Mouse (Mus musculus): ENCODE results near the gene Dusp16. TPM values are rescaled to one million over a fixed set of nuclear protein-coding genes. Genes with fewer than 3 reads are reported as not detected.

Dusp16 gene
- polyA plus RNA-seq, 1 experiment from 2014 or later: 10.0 TPM

DNA sequence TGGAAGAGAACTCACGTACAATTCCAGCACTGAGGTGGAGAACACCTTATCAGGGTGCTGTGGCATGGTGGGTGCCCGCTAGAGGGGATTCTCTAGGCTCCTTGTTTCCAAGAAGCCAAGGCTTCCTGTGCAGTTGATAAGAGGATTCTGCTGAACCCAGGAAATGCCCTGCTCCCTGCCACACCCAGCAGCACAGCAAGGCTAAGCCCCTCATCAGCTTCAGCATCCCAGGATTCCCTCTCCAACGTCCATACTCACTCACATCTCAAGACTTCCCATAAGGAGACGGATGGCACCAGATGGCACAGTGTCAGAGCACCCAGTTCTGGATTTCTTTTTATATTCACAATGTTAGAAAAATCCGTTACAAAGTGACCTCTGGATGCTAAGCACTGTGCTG, 73.3 kb downstream of the Dusp16 start:
- Histone ChIP-seq H3K4me3 (no peak overlapping the region), H3K27me3 (ENCODE audit: low read depth, poor library complexity, severe bottlenecking) (no peaks in the 10 kb centered on the region), H3K9me3 (replicated peaks) (no peaks in the 10 kb centered on the region), H3K36me3 (peaks cover 46% of the 10 kb centered on the region), H3K4me1 (no peaks in the 10 kb centered on the region), H3K27ac (no peak overlapping the region)
- no peak for DNase-seq (ENCODE audit: low spot score)
- WGBS: 91% methylated on average over 5 of the region's 5 CpGs

DNA sequence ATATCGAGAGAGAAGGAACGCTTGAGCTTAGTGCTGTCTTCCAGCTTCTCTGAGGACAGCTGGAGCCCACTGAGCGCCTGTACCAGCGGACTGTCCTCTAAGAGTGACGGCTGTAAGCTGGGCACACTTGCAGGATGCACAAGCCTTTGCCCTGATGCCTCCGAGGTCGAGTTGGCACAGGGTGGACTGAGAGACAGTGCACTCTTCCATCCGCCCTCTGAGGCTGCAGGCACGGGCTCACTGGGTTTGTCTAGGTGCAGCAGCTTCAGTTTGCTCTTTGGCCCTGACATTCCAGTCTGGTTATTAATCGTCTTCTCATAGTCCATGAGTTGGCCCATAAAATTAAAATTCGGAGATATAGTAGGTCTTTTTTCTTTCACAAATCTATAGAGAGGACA, 73.8 kb downstream of the Dusp16 start:
- Histone ChIP-seq H3K4me1 (no peaks in the 10 kb centered on the region), H3K36me3 (peaks cover 46% of the 10 kb centered on the region), H3K27me3 (ENCODE audit: low read depth, poor library complexity, severe bottlenecking) (no peaks in the 10 kb centered on the region), H3K4me3 (no peak overlapping the region), H3K9me3 (replicated peaks) (no peaks in the 10 kb centered on the region), H3K27ac (no peak overlapping the region)
- no peak for DNase-seq (ENCODE audit: low spot score)
- 93% methylated on average over 11 of the region's 11 CpGs for WGBS

DNA sequence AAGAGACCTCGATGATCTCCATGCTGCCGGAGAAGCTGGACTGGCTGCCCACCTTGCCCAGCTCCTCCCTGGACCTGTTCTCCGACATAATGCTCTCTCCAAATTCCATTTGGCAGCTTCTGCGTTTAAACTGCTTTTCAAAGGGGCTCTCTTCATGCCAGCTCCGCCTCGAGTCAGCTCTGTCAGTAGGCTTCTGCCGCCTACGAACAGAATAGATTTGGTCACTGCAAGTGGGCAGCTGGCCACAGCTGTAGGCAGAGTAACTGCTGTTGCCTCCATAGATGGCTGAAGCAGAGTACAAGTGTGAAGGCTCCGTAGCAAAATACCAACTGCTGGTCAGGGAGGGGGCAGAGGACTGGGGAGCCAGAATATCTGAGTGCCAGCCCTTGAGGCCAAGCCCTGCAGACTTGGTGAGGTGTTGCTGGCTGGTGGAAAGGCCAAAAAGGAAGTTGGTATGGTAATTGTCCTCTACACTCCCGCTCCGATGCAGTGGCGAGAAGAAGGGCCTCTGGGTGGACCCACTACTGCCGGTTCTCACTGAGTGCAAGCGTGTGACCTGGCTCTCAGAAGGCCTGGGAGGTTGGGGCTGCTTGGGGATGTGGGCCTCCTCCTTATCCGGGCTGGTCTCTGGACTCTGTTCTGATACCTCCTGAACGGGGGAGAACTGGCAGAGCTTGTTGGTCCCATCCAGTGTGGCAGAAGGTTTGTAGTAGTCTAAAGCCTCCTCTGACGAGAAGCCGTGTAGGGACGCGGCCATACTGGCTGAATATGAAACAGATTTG, 74.3 kb downstream of the Dusp16 start:
- Histone ChIP-seq H3K36me3 (peaks cover 43% of the 10 kb centered on the region), H3K27ac (no peak overlapping the region), H3K9me3 (replicated peaks) (no peaks in the 10 kb centered on the region), H3K4me1 (no peaks in the 10 kb centered on the region), H3K27me3 (ENCODE audit: low read depth, poor library complexity, severe bottlenecking) (no peaks in the 10 kb centered on the region), H3K4me3 (no peak overlapping the region)
- 91% methylated on average over 20 of the region's 20 CpGs for WGBS
- DNase-seq (ENCODE audit: low spot score): no peak

DNA sequence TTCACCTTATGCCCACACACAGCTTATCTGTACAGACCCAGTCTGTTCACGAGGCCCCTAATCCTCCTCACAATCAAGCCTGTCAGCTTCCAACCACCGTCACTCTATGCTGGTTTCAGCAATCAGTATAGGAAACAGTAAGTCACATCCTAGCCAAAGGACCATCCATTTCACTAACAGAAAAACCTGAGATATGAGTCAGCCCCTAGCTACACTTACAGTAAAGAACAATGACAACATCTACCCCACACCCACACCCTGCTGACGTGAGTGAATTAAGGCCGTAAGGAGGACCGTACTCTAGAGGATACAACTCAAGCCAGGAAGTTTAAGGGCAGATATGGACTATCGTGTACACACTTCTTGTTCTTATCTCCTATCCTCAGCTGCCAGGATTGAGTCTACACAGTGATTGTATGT, 76.2 kb downstream of the Dusp16 start:
- H3K27ac ChIP-seq: no peak overlapping the region
- WGBS: 91% methylated on average over 6 of the region's 6 CpGs
- H3K9me3 ChIP-seq (replicated peaks): no peaks in the 10 kb centered on the region
- no peak overlapping the region for H3K4me3 ChIP-seq
- no peak for DNase-seq (ENCODE audit: low spot score)
- 0 out of 2 replicates have a peak, but pooled peaks cover 3% of the 10 kb centered on the region for H3K4me1 ChIP-seq
- H3K27me3 ChIP-seq (ENCODE audit: low read depth, poor library complexity, severe bottlenecking): no peaks in the 10 kb centered on the region
- peaks cover 40% of the 10 kb centered on the region for H3K36me3 ChIP-seq

DNA sequence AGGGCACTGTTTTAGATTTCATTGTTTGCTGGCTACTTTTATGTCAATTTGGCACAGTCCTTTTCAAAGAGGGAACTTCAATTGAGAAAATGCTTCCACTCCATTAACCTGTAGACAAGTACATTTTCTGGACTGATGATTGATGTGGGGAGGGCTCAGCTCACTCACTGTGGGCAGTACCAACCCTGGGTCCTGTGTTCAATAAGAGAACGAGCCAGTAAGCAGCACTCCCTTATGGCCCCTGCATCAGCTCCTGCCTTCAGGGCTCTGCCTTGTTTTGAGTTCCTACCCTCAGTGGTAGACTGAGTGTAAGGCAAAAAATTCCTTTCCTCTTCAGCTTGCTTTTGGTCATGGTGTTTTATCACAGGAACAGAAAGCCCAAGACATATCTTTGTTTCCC, 78.5 kb downstream of the Dusp16 start:
- Histone ChIP-seq H3K4me3 (no peak overlapping the region), H3K4me1 (0 out of 2 replicates have a peak, but pooled peaks cover 3% of the 10 kb centered on the region), H3K36me3 (peaks cover 26% of the 10 kb centered on the region), H3K27me3 (ENCODE audit: low read depth, poor library complexity, severe bottlenecking) (no peaks in the 10 kb centered on the region), H3K9me3 (replicated peaks) (no peaks in the 10 kb centered on the region), H3K27ac (no peak overlapping the region)
- DNase-seq (ENCODE audit: low spot score): no peak
- WGBS: 69% methylated on average over 1 of the region's 1 CpGs

DNA sequence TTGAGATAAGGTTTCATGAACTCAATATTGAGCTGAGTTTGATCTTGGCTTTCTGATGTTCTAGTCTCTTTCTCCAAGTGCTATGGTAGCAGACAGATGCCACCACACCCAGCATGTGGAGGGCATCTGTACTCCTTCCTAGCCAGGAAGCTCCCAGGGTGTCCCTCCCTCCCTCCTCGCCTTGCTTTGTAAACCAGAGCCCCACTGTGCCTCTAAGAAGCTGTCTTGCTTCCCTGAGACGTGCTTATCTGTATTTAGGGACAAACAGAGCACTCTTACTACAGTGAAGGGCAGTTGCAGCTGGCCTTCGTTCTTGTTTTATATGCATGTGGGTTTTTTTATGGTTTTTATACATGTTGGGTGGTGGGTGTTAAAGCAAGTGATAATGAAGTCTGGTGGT, 79.1 kb downstream of the Dusp16 start:
- Histone ChIP-seq H3K27me3 (ENCODE audit: low read depth, poor library complexity, severe bottlenecking) (no peaks in the 10 kb centered on the region), H3K27ac (no peak overlapping the region), H3K9me3 (replicated peaks) (no peaks in the 10 kb centered on the region), H3K36me3 (peaks cover 20% of the 10 kb centered on the region), H3K4me1 (0 out of 2 replicates have a peak, but pooled peaks cover 3% of the 10 kb centered on the region), H3K4me3 (no peak overlapping the region)
- 52% methylated on average over 3 of the region's 3 CpGs for WGBS
- no peak for DNase-seq (ENCODE audit: low spot score)

DNA sequence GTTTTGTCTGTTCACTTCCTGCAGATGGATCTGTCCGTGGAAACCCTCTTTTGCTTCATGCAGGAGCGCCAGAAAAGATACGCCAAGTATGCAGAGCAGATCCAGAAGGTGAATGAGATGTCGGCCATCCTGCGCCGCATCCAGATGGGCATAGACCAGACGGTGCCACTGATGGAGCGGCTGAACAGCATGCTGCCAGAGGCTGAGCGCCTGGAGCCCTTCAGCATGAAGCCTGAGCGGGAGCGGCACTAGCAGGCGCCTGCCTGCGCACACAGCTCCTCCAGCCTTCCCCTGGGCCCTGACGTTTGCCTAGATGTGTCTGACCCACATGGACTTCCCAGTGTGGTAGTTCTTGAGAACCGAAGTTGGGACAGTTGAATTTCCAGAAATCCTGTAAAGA, 82.4 kb downstream of the Dusp16 start:
- H3K27ac ChIP-seq: no peak overlapping the region
- H3K4me1 ChIP-seq: 0 out of 2 replicates have a peak, but pooled peaks cover 3% of the 10 kb centered on the region
- WGBS: 92% methylated on average over 15 of the region's 15 CpGs
- H3K27me3 ChIP-seq (ENCODE audit: low read depth, poor library complexity, severe bottlenecking): no peaks in the 10 kb centered on the region
- no peak overlapping the region for H3K4me3 ChIP-seq
- H3K36me3 ChIP-seq: peaks cover 1% of the 10 kb centered on the region; the same call in 1 of the 2 replicates
- no peak for DNase-seq (ENCODE audit: low spot score)
- no peaks in the 10 kb centered on the region for H3K9me3 ChIP-seq (replicated peaks)

DNA sequence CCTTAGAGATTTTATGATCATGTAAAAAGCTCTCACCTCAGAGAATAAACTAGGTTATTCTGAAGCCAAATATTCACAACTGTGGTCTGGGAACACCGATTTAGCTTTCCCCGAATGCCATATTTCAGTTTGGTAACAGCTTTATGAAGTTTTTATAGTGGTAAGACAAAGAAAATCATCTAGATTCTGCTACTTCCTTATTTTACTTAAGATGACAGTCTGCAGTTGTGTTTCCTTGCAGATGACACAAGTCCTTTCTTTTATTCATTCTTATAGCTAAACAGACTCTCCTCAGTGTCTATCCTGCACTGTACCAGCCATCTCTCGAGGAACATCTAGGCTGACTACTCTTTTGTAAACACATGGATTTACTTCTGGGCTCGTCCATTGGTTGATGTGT, 86.0 kb downstream of the Dusp16 start:
- WGBS: 86% methylated on average over 4 of the region's 4 CpGs
- Histone ChIP-seq H3K36me3 (no peaks in the 10 kb centered on the region), H3K27ac (no peak overlapping the region), H3K4me1 (no peaks in the 10 kb centered on the region), H3K4me3 (no peak overlapping the region), H3K9me3 (replicated peaks) (no peaks in the 10 kb centered on the region), H3K27me3 (ENCODE audit: low read depth, poor library complexity, severe bottlenecking) (no peaks in the 10 kb centered on the region)
- no peak for DNase-seq (ENCODE audit: low spot score)

DNA sequence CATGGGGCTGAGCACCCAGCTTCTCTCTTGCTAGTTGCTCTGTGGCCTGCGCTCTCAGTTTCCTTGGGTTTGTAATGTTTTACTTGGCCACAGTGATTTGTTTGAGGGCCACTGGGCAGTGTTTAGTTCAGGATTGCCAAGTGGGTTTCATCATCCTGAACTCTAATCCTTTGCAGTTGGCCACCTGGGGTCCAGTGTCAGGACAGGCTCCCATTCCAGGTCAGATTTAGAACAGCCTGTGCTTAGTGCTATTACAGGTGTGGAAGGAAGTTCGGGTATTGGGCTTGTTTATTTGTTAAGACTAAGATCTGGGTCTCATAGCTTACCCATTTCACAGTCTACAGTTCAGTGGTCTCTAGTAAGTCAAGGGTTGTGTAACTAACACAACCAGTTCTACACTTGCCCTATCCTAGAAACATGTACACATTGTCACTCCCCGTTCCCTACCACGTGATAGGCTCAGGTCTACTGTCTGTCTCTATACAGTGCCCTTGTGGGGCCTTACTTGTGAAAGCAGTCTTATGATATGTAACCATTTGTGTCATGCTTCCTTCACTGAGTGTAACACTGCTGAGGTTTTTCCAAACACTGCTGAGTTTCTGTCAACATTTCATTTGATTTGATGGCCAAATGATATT, 89.3 kb downstream of the Dusp16 start:
- Histone ChIP-seq H3K27ac (no peak overlapping the region), H3K36me3 (no peaks in the 10 kb centered on the region), H3K9me3 (replicated peaks) (no peaks in the 10 kb centered on the region), H3K4me1 (no peaks in the 10 kb centered on the region; the same call in 1 of the 2 replicates), H3K27me3 (ENCODE audit: low read depth, poor library complexity, severe bottlenecking) (no peaks in the 10 kb centered on the region), H3K4me3 (no peak overlapping the region)
- 91% methylated on average over 4 of the region's 4 CpGs for WGBS
- no peak for DNase-seq (ENCODE audit: low spot score)

DNA sequence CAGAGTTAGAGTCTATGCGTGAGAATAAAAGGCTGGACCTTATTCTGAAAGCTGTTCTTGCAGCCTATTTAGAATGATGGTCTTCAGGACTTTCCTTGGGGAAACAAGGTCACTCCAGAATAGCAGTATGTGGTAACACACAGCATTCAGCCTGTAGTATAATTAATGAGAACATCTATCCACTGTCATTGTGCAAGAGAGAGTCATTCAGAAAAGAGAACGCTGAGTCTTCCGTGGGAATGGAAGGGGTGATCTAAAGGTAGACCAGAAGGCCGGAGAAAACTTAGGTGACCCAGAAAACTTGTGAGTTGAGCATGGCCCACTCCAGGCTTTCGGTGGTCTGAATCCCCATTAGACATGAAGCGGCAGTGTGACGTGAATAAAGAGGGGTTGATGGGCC, 90.2 kb downstream of the Dusp16 start:
- no peak overlapping the region for H3K4me3 ChIP-seq
- no peaks in the 10 kb centered on the region for H3K36me3 ChIP-seq
- no peaks in the 10 kb centered on the region; the same call in 1 of the 2 replicates for H3K4me1 ChIP-seq
- H3K27ac ChIP-seq: no peak overlapping the region
- no peak for DNase-seq (ENCODE audit: low spot score)
- H3K27me3 ChIP-seq (ENCODE audit: low read depth, poor library complexity, severe bottlenecking): no peaks in the 10 kb centered on the region
- H3K9me3 ChIP-seq (replicated peaks): no peaks in the 10 kb centered on the region
- 97% methylated on average over 7 of the region's 7 CpGs for WGBS

DNA sequence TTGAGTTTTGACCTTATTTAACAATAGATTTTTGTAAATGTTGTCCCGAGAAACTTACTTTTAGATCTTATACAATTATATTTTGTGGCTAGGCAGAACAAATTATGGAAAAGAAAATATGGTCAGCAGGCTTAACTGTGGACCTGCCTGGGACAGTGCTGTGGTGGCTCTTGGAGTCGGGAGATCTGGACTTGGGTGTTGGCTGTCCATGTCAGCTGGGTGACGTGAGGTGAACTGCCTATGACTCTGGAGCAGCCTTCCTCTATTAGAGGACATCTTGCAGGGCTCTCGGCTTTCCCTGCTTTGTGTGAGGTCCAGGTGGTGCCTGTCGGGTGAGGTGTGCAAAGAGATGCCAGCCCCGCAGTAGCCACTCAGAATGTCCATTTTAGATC, 91.2 kb downstream of the Dusp16 start:
- Histone ChIP-seq H3K4me3 (no peak overlapping the region), H3K36me3 (no peaks in the 10 kb centered on the region), H3K9me3 (replicated peaks) (no peaks in the 10 kb centered on the region), H3K27me3 (ENCODE audit: low read depth, poor library complexity, severe bottlenecking) (no peaks in the 10 kb centered on the region), H3K27ac (no peak overlapping the region), H3K4me1 (no peaks in the 10 kb centered on the region; the same call in 1 of the 2 replicates)
- 88% methylated on average over 6 of the region's 6 CpGs for WGBS
- DNase-seq (ENCODE audit: low spot score): no peak

DNA sequence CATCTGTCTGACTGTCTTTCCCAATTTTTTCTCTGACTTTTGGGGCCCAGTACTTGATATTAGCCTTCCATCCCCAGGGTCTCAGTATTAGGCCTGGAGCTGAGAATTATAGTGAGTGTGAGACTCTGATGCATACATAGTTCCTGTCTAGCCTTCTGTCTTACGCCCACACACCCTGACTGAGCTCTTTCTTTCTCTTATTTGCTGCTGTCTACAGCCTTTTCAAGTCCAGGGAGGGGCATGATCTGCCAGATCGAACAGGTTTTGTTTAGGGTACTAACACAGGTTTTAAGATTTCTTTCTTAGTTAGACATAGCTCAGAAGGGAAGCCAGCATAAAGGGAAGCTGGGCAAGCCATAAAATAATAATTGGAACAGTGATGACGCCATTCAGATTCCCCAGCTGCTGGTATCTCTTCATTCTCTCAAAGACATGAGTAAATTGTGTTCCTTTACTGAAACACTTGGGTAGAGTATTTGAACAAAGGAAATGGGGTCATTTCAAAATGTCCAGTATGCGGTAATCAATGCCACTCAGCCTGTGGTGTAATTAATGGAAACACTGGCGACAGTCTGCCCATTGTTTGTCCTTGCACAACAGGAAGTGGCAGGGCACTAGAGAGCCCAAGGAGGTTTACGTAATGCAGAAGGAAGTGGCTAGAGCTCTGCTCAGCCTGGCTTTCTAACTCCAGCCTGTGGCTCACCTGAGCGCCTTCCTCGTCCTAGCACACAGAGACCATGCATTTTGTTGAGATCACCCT, 91.8 kb downstream of the Dusp16 start:
- Histone ChIP-seq H3K9me3 (replicated peaks) (no peaks in the 10 kb centered on the region), H3K27me3 (ENCODE audit: low read depth, poor library complexity, severe bottlenecking) (no peaks in the 10 kb centered on the region), H3K27ac (no peak overlapping the region), H3K36me3 (no peaks in the 10 kb centered on the region), H3K4me3 (no peak overlapping the region), H3K4me1 (no peaks in the 10 kb centered on the region; the same call in 1 of the 2 replicates)
- WGBS: 80% methylated on average over 8 of the region's 8 CpGs
- no peak for DNase-seq (ENCODE audit: low spot score)

DNA sequence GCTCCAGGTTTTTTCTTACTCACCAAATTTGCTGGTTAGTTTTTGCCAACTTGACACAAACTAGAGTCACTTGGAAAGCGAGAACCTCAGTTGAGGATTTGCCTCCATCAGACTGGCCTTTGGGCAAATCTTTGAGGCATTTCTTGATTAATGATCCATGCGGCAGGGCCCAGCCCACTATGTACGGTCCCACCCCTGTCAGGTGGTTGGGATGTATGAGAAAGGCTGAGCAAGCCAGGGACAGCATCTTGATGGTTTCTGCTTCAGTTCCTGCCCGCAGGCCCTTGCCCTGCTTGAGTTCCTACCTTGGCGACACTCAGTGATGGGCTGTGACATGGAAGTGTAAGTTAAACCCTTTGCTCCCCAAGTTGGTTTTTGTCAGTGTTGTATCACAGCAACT, 94.2 kb downstream of the Dusp16 start:
- Histone ChIP-seq H3K27me3 (ENCODE audit: low read depth, poor library complexity, severe bottlenecking) (no peaks in the 10 kb centered on the region), H3K4me3 (no peak overlapping the region), H3K36me3 (no peaks in the 10 kb centered on the region), H3K27ac (no peak overlapping the region), H3K9me3 (replicated peaks) (no peaks in the 10 kb centered on the region), H3K4me1 (no peaks in the 10 kb centered on the region; the same call in 1 of the 2 replicates)
- no peak for DNase-seq (ENCODE audit: low spot score)
- 90% methylated on average over 5 of the region's 5 CpGs for WGBS

Data from limb, embryonic 10.5 days (tissue).